Comparison of ENCODE assay signal across 16 mouse cellular contexts in genomic region chr10:19963206-19963605, GRCm38 (mm10). TPM values are rescaled to one million over a fixed set of nuclear protein-coding genes. Genes with fewer than 3 reads are reported as not detected.
A peak's percentile ranks its signal among the peaks of the same experiment; 100 is the strongest.
DNase-seq lines count a peak whose midpoint lies in the region.
"Had no signal": no experiment of that assay in that cellular context is flagged by ENCODE, and none has a peak within 500 bp of the region (broad histone marks: within the 10 kb centered on the region; RNA-seq: fewer than 3 reads in every experiment).

No protein-coding gene starts in this region.

- peak; percentile 23 for DNase-seq in adrenal gland, adult 2 months
- no peak for DNase-seq in adrenal gland, adult 18-20 months (ENCODE audit: low spot score in 2 of 2)
- peak; percentile 55 for DNase-seq in kidney, adult 9 months
- DNase-seq in kidney, postnatal 10 days, result no peak
- DNase-seq in retina, postnatal 1 day, result peak; percentile 15
- DNase-seq in retina, embryonic 14.5 days (ENCODE audit: low spot score), result no peak
- DNase-seq: adrenal gland, postnatal 14 days; B cell, adult 2 months; cerebellum, adult 11 months; cerebellum, adult 2 months; cerebellum, adult 9-11 months; cerebellum, postnatal 25 days; gastrocnemius, postnatal 25 days; heart, adult 18-20 months; heart, postnatal 10 days; heart, postnatal 36 days had no signal

RNA-seq across cellular contexts. Expression of gene Map3k5, which starts 28.9 kb away (rescaled TPM):
- total RNA-seq in adrenal gland, adult 2 months (2021), result 10 to 100 TPM; 19.9 to 36.9 TPM
- polyA plus RNA-seq in adrenal gland, adult 2 months (2012; rRNA removed), result 2.8 and 3.3 TPM in 2 replicates
- total RNA-seq in adrenal gland, adult 18-20 months (2021), result 10 to 100 TPM; 20.5 to 33.3 TPM

RNA-seq across cellular contexts. Expression of gene Pex7, which starts 55.7 kb away (rescaled TPM):
- total RNA-seq in adrenal gland, adult 2 months (2021), result 10 to 100 TPM; 44.8 to 47.5 TPM
- 114 and 169 TPM in 2 replicates for polyA plus RNA-seq in adrenal gland, adult 2 months (2012; rRNA removed)
- 10 to 100 TPM; 35.7 to 48.1 TPM for total RNA-seq in adrenal gland, adult 18-20 months (2021)

Comparison
In these comparisons a context has a peak if more than half of its experiments do, and no peak if none do; other contexts are left out.
1. DNase-seq: peak in adrenal gland, adult 2 months (single experiment), kidney, adult 9 months (single experiment) and retina, postnatal 1 day (single experiment); none in adrenal gland, adult 18-20 months (0 of 2), kidney, postnatal 10 days (single experiment) and retina, embryonic 14.5 days (single experiment).